Mouse (Mus musculus) megakaryocyte-erythroid progenitor cell, adult 5-6 weeks (primary cell): ENCODE measurements at regions not wholly inside any gene's neighbourhood (a gene's known extent, or its start where the extent isn't known, plus 50 kb on each side); places are given as distances from the start of the nearest gene placed in this dataset.

ENCODE experiments used
- ATAC-seq: replicated peaks from 2 replicates; pipeline ENCODE4 v1.8.0; 2016; ENCODE audit warnings: mild to moderate bottlenecking, inconsistent platforms; ENCODE audit not compliant: severe bottlenecking, poor library complexity, low FRiP score, low TSS enrichment

DNA sequence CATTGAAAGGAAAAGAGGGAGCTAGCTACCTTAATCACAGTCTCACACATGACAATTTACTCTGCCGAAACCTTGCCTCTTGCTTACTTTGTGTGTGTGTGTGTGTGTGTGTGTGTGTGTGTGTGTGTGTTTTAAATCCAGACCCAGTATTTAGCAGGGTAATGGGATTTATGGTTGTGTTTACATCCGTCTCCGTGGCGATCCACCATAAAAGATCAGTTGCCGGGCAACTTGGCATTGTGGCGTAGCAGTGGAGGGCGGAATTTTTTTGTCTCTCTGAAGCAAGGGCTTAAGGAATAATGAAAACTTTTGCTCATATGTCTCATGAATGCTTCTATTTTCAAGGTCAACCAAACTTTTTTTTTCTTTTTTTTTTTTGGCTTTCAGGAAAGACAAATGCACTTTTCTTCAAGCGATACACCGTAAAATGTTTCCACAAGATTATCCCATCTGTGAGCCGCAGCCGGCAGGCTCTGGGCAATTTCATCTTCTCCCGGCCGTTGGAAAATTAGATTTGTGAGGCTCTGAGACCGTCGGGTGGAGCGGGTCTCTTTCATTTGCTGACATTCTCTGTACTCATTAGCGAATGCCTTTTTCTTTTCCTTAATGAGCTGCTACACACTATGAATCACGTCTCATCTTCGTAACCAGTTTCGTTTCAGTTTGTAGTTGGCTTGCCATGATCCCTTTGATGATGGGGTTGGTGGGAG lies 53.9 kb upstream of the Ptch1 start:
- no peak for ATAC-seq

GRCm38 (mm10) chr13:63627894-63628287 lies 54.5 kb upstream of the Ptch1 start:
- ATAC-seq = no peak

DNA sequence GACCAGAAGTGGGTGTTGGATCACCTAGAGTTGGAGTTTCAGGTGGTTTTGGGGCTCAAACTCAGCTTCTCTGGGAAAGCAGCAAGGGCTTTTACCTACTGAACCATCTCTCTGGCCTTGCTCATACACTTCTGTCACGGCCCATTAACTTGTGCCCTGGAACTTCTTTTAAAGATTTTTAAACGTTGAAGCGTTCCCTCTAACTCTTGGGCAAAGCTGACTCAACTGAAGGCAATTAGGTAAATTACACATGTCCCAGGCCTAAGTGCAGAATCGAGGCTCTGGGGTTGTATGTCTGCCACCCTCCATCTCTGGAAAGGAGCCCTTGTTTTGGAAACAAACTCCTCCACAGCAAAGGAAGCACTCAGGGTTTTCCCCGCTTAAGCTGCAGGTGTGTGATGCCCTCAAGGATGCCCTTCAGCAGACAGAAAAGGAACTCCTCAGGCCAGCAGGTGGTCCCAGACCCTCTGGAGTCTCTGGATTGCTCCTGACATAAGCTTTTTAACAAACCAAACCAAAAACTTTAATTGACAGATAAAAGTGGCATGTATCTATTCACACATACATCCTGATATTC lies 58.5 kb upstream of the Ptch1 start:
- no peak for ATAC-seq

DNA sequence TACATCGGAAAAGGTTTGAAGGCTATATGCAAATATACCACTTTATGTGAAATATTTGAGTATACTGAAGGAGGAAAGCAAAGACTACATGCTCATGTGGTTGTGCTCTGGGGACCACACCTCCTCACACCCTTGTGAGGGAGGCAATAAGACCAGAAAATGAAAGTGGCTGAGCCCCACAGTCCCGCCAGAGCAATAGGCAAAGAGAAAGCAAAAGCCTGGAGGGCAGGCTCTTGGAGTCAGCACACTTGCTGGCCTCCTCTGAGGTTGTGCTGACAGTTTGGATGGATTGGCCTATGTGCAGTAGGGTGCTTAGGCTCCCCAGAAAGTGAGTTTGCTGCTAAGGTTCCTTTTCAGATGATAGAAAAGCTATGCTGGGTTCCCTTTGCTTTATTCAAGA lies 60.9 kb upstream of the Ptch1 start:
- no peak for ATAC-seq

DNA sequence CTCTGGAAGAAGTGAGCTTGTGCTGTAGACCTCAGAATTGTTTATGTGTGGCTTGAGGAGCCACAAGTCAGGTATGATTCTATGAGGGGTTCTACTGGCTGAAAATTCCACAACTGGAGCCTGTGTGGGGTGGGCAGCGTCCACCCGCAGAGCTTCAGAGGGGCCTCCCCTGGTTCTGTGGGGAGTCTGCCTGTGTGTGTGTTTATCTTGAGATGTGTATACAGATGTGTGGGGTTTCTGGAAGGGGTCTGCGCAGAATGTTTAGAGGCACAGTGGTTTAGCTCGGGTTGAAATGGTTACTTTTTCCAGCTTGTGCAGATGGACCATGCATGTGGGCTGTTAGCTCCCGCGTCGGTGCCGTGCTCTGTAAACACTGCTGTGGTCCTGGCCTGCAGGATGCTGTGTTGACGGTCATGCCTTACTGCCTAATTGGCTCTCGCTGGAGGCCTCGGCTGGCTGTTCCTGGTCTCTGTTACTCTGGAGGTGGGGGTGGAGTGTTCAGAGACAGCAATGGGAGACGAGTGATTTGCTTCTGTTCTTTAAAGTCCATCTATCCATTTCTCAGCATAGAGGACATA lies 68.3 kb upstream of the Ptch1 start:
- no peak for ATAC-seq

DNA sequence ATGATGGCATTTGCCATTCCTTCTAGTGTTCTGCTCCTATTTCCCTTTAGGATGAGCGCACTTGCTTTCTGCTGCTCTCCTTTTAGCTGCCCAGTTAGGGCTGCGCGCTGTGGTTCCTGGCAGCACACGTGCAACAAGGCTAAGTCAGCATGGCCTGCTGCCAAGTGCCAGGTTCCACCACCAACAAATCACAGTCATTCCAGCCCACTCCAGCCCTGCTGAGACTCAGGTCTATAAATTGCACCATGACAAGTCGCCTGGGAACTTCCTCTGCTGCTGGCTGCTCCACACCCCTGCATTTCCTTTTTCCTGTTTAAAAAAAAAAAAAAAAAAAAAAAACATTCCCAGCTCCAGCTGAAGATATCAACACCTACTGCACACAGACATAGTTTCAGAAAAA lies 69.2 kb upstream of the Ptch1 start:
- ATAC-seq = no peak

GRCm38 (mm10) chr13:63643394-63643793 lies 70.0 kb upstream of the Ptch1 start:
- ATAC-seq = no peak

- ATAC-seq = no peak
Measured at GRCm38 (mm10) chr13:63644308-63644707, 70.9 kb upstream of the Ptch1 start.

- ATAC-seq = no peak
Measured at GRCm38 (mm10) chr13:63649058-63649647, 75.8 kb upstream of the Ptch1 start.

- no peak for ATAC-seq
Measured at GRCm38 (mm10) chr13:63654514-63654913, 81.1 kb upstream of the Ptch1 start.

- ATAC-seq = no peak
Measured at GRCm38 (mm10) chr13:63657115-63657514, 83.7 kb upstream of the Ptch1 start.

GRCm38 (mm10) chr13:63659412-63659811 lies 86.0 kb upstream of the Ptch1 start:
- no peak for ATAC-seq

- ATAC-seq = no peak
Measured at GRCm38 (mm10) chr13:63660431-63660830, 87.0 kb upstream of the Ptch1 start.

DNA sequence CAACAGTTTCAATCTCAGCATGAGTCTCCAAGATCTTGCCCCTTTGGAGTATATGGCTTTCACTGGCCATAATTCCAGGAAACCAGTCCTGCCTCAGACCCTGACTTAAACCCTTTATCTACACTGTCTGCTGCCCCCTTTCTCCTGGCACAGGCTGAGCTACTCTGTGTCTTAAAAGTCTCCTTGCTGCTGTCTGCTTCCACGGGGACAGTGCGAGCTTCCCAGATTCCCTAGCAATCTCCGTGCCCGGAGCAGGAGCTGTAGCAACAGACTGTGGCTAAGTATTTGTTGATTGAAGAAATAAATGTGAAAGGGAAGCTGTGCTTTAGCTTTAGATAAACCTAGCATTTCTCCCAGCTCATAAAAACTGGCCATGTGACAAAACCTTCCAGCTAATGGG lies 95.2 kb upstream of the Ptch1 start:
- no peak for ATAC-seq

DNA sequence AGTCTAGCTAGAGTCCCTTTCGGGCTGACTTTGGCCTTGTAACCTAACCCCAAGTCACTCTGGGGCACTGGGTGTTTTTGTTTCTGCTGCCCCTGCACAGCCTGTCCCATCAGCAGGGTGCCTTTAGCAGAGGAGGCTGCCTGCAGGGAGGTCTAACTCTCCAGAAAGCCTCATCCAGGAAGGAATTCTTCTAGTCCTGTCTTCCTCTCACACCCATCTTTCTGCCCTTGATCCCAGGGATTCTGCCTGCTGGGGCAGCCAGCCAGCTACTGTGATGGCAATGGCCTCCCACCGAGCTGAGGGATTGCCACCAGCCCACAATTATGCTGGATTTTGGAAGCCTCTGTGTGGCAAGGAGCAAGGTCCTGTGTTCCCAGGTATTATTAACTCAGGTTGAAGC lies 95.6 kb upstream of the Ptch1 start:
- no peak for ATAC-seq

DNA sequence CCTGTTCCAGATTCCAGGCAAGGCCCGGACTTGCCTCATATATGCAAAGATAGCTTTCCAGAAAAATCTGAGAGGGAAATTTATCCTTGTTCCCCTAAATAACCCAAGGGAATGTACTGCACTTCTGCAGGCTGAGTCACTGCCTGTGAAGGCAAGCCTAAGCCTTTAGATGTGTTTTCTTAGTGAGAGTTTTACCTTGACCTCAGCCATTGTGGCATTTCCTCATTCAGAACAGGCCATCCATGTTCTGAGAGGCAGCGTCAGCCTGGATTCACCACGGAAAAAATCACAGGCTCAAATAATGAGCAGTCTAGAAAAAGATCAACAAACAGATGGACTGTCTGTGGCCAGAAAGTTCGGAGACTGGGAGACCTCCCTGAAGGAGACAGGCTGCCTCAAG lies 99.0 kb upstream of the Ptch1 start:
- ATAC-seq = no peak

GRCm38 (mm10) chr13:63677696-63678095 lies 104.3 kb upstream of the Ptch1 start:
- no peak for ATAC-seq

DNA sequence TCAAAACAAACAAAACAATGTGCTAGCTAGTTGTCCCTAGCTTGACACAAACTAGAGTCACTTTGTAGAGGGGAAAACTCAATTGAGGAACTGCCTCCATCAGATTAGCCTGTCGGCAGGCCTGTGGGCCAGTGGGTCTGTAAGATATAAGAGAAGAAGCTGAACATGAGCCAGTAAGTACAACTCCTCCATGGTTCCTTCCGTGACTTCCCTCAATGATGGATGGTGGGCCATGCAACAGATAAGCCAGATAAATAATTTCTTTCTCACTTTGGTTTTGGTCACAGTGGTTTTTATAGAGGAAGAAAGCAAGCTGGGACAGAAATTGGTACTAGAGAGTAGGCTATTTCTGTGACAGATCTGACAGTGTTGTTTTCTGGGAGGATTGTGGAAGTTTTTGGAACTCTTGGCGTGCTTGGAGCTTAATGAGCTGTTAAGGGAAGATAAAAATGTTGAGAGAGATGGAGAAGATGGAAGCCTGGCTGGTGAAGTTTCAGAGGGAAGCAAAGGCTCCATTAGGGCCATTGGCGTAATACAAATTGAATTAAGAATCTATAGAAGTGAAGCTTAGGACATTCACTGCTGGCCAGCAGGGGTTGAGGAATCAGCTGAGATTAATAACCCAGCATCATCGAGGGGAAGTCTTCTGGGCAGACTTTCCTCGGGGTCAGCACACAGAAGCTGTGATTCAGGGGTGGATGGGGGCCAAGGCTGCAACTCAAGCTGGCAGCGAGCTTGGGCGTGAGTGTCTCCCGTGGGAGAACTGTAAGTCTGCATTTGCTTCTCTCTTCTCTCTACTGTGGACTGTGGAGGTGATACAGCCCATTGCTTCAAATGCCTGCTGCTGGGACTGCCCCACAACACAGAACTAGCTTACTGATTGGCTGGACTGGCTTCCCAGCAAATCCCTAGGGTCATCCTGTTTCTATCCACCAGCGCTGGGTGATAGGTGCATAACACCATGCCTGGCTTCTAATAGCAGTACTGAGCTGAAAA lies 105.2 kb upstream of the Ptch1 start:
- ATAC-seq = peak; percentile 41

- ATAC-seq = no peak
Measured at GRCm38 (mm10) chr13:63682341-63682740, 108.9 kb upstream of the Ptch1 start.

- ATAC-seq = no peak
Measured at GRCm38 (mm10) chr13:63691974-63692373, 118.6 kb upstream of the Ptch1 start.
